Comparison of ENCODE assay signal across 25 mouse cellular contexts in the genomic region with DNA sequence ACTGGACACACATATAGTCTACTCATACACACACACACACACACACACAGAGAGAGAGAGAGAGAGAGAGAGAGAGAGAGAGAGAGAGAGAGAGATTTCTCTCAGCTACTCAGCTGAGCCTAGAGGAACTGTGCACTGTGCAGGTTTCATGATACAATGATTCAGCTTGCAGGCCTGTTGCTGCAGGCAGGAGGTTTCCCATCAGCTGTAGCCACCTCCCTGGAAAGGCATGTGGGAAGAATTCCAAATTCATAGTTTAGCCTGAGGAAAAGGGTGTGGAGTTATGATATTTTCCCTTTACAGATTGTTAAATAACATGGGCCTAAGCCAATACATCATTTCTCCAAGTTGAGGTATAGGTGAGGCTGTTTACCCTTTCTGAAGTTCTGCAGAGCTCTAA.
DNase-seq lines count a peak whose midpoint lies in the region; ATAC-seq and TF ChIP-seq lines count a peak whose summit lies in the region.
"Had no signal": no experiment of that assay in that cellular context is flagged by ENCODE, and none has a peak within 500 bp of the region (broad histone marks: within the 10 kb centered on the region; RNA-seq: fewer than 3 reads in every experiment).

No protein-coding gene starts in this region.

- H3K9ac ChIP-seq in embryonic facial prominence, embryonic 14.5 days (ENCODE audit: low read depth, low read length): no peak overlapping the region
- no peak overlapping the region for H3K9ac ChIP-seq in lung, postnatal 0 days (replicated peaks; ENCODE audit: low read depth)
- H3K9ac ChIP-seq in stomach, embryonic 14.5 days (replicated peaks; ENCODE audit: low read depth, low read length): no peak overlapping the region
- H3K9ac ChIP-seq: heart, embryonic 13.5 days; intestine, embryonic 15.5 days; liver, embryonic 15.5 days; midbrain, embryonic 13.5 days had no signal

- H3K9me3 ChIP-seq in embryonic facial prominence, embryonic 14.5 days (ENCODE audit: control insufficient read depth, low read length): no peaks in the 10 kb centered on the region
- no peaks in the 10 kb centered on the region for H3K9me3 ChIP-seq in embryonic facial prominence, embryonic 10.5 days
- H3K9me3 ChIP-seq in lung, postnatal 0 days (ENCODE audit: low read length): no peaks in the 10 kb centered on the region
- no peaks in the 10 kb centered on the region for H3K9me3 ChIP-seq in stomach, embryonic 14.5 days (ENCODE audit: control insufficient read depth, low read depth, low read length)
- H3K9me3 ChIP-seq: heart, embryonic 13.5 days; intestine, embryonic 15.5 days; liver, embryonic 15.5 days; midbrain, embryonic 13.5 days had no signal

- TF ChIP-seq EP300 in lung, postnatal 0 days (IDR thresholded peaks at IDR 0.05): no peak

- H3K27ac ChIP-seq in embryonic facial prominence, embryonic 14.5 days (replicated peaks; ENCODE audit: low read depth, low read length): no peak overlapping the region
- no peak overlapping the region for H3K27ac ChIP-seq in embryonic facial prominence, embryonic 10.5 days (replicated peaks)
- no peak overlapping the region for H3K27ac ChIP-seq in lung, postnatal 0 days (ENCODE audit: low read length)
- H3K27ac ChIP-seq in stomach, embryonic 14.5 days (ENCODE audit: low read length): no peak overlapping the region
- H3K27ac ChIP-seq: heart, adult 2 months; heart, embryonic 13.5 days; hindbrain, postnatal 0 days; intestine, embryonic 15.5 days; liver, embryonic 15.5 days; midbrain, embryonic 13.5 days had no signal

- no peaks in the 10 kb centered on the region for H3K27me3 ChIP-seq in embryonic facial prominence, embryonic 14.5 days (replicated peaks; ENCODE audit: control insufficient read depth, insufficient read depth, low read length)
- no peaks in the 10 kb centered on the region for H3K27me3 ChIP-seq in embryonic facial prominence, embryonic 10.5 days (replicated peaks; ENCODE audit: low read depth, poor library complexity, severe bottlenecking)
- no peaks in the 10 kb centered on the region for H3K27me3 ChIP-seq in lung, postnatal 0 days (replicated peaks; ENCODE audit: insufficient read depth, low read length)
- no peaks in the 10 kb centered on the region for H3K27me3 ChIP-seq in stomach, embryonic 14.5 days (ENCODE audit: control insufficient read depth, insufficient read depth, low read length)
- H3K27me3 ChIP-seq: heart, embryonic 13.5 days; intestine, embryonic 15.5 days; liver, embryonic 15.5 days; midbrain, embryonic 13.5 days had no signal

- no peak overlapping the region for H3K4me3 ChIP-seq in embryonic facial prominence, embryonic 14.5 days (ENCODE audit: low read depth, low read length)
- H3K4me3 ChIP-seq in embryonic facial prominence, embryonic 10.5 days: no peak overlapping the region
- no peak overlapping the region for H3K4me3 ChIP-seq in lung, postnatal 0 days (ENCODE audit: low read depth, low read length)
- H3K4me3 ChIP-seq in stomach, embryonic 14.5 days (ENCODE audit: low read depth, low read length): no peak overlapping the region
- H3K4me3 ChIP-seq: heart, adult 2 months; heart, embryonic 13.5 days; intestine, embryonic 15.5 days; liver, embryonic 15.5 days; midbrain, embryonic 13.5 days had no signal

- H3K4me2 ChIP-seq in embryonic facial prominence, embryonic 14.5 days (ENCODE audit: low read depth, low read length): no peak overlapping the region
- H3K4me2 ChIP-seq in lung, postnatal 0 days (replicated peaks; ENCODE audit: low read depth, low read length): no peak overlapping the region
- H3K4me2 ChIP-seq in stomach, embryonic 14.5 days (replicated peaks; ENCODE audit: low read depth, low read length): no peak overlapping the region
- H3K4me2 ChIP-seq: heart, embryonic 13.5 days; intestine, embryonic 15.5 days; liver, embryonic 15.5 days; midbrain, embryonic 13.5 days had no signal

- no peak for TF ChIP-seq CTCF in lung, postnatal 0 days (IDR thresholded peaks at IDR 0.05)

- H3K4me1 ChIP-seq in embryonic facial prominence, embryonic 14.5 days (ENCODE audit: control insufficient read depth, insufficient read depth, low read length): 0 out of 2 replicates have a peak, but pooled peaks cover 4% of the 10 kb centered on the region
- no peaks in the 10 kb centered on the region for H3K4me1 ChIP-seq in embryonic facial prominence, embryonic 10.5 days
- H3K4me1 ChIP-seq in lung, postnatal 0 days (ENCODE audit: insufficient read depth, low read depth, low read length): no peaks in the 10 kb centered on the region
- no peaks in the 10 kb centered on the region for H3K4me1 ChIP-seq in stomach, embryonic 14.5 days (ENCODE audit: control insufficient read depth, insufficient read depth, low read length)
- H3K4me1 ChIP-seq: intestine, embryonic 15.5 days; liver, embryonic 15.5 days; midbrain, embryonic 13.5 days had no signal

- no peak for ATAC-seq in embryonic facial prominence, embryonic 14.5 days (ENCODE audit: low read depth)
- ATAC-seq in lung, postnatal 0 days: peak; percentile 62
- ATAC-seq in stomach, embryonic 14.5 days (ENCODE audit: insufficient number of reproducible peaks, insufficient read depth, low FRiP score, low read depth): peak; percentile 28; the same call in 1 of the 2 replicates
- ATAC-seq: CD4-positive, CD25-positive, alpha-beta regulatory T cell, adult 4 months; forebrain, embryonic 14.5 days; hindbrain, postnatal 0 days; intestine, embryonic 15.5 days; midbrain, embryonic 13.5 days had no signal

- H3K36me3 ChIP-seq in embryonic facial prominence, embryonic 14.5 days (ENCODE audit: control insufficient read depth, insufficient read depth, low read length): no peaks in the 10 kb centered on the region
- no peaks in the 10 kb centered on the region for H3K36me3 ChIP-seq in embryonic facial prominence, embryonic 10.5 days (replicated peaks)
- H3K36me3 ChIP-seq in lung, postnatal 0 days (ENCODE audit: insufficient read depth, low read length): no peaks in the 10 kb centered on the region
- H3K36me3 ChIP-seq in stomach, embryonic 14.5 days (ENCODE audit: control insufficient read depth, insufficient read depth, low read length): no peaks in the 10 kb centered on the region
- H3K36me3 ChIP-seq: heart, embryonic 13.5 days; intestine, embryonic 15.5 days; liver, embryonic 15.5 days; midbrain, embryonic 13.5 days had no signal

- peak; percentile 71 for DNase-seq in embryonic facial prominence, embryonic 14.5 days (ENCODE audit: low spot score)
- no peak for DNase-seq in embryonic facial prominence, embryonic 10.5 days (ENCODE audit: low spot score)
- peak; percentile 40 for DNase-seq in lung, postnatal 0 days (ENCODE audit: low spot score)
- DNase-seq in lung, postnatal 4 days: no peak
- DNase-seq in Muller cell, postnatal 12 days (ENCODE audit: inconsistent ontology term): peak; percentile 76
- no peak for DNase-seq in ovary, postnatal 36 days (ENCODE audit: low spot score)
- DNase-seq in layer of hippocampus, adult 9-10 months (ENCODE audit: low spot score): no peak
- DNase-seq: adrenal gland, adult 8-10 months; cerebellum, adult 2 months; cerebellum, postnatal 14 days; gastrocnemius, postnatal 36 days; heart, adult 2 months; heart, postnatal 14 days; kidney, adult 2 months; layer of hippocampus, adult 9-11 months; right cerebral cortex, adult 18-20 months; spleen, adult 18-20 months had no signal

Comparison
In these comparisons a context has a peak if more than half of its experiments do, and no peak if none do; other contexts are left out.
1. DNase-seq: peak in embryonic facial prominence, embryonic 14.5 days (single experiment), lung, postnatal 0 days (single experiment) and Muller cell, postnatal 12 days (single experiment); none in embryonic facial prominence, embryonic 10.5 days (single experiment), lung, postnatal 4 days (0 of 2), ovary, postnatal 36 days (single experiment) and layer of hippocampus, adult 9-10 months (single experiment).